Mouse (Mus musculus): ENCODE measurements around the gene Slc26a1.

- TF ChIP-seq CTCF (IDR thresholded peaks at IDR 0.05; ENCODE audit: low read depth, low read length) (no peak), POLR2A (IDR thresholded peaks at IDR 0.05; ENCODE audit: borderline replicate concordance, low read depth, low read length) (no peak)
Observed at GRCm38 (mm10) chr5:108669986-108670385, 5.4 kb downstream of the Slc26a1 start.
